Mouse (Mus musculus): Measurements from ENCODE around the gene Tulp2.
"Not testable (repeated sequence)": the region's sequence is repeated elsewhere in the genome, so short reads cannot be mapped to it uniquely, and the experiment has no call there.

The Tulp2 gene

GRCm38 (mm10) chr7:45486761-45487415, 5.2 kb downstream of the Tulp2 start, which contains the start of gene Gm45808:
Gene Gm45808, minus strand, starts transcription at chr7:45486811.
- DNase-seq (ENCODE audit: low read depth, low spot score), result no peak

- DNase-seq (ENCODE audit: low read depth, low spot score), result no peak
These were observed 6.2 kb downstream of the Tulp2 start for GRCm38 (mm10) chr7:45487861-45488292.

- no peak for DNase-seq (ENCODE audit: low read depth, low spot score)
These were observed 6.9 kb downstream of the Tulp2 start, which contains the start of gene Dhdh for GRCm38 (mm10) chr7:45488293-45489204. Gene Dhdh, minus strand, starts transcription at chr7:45488805.

DNA sequence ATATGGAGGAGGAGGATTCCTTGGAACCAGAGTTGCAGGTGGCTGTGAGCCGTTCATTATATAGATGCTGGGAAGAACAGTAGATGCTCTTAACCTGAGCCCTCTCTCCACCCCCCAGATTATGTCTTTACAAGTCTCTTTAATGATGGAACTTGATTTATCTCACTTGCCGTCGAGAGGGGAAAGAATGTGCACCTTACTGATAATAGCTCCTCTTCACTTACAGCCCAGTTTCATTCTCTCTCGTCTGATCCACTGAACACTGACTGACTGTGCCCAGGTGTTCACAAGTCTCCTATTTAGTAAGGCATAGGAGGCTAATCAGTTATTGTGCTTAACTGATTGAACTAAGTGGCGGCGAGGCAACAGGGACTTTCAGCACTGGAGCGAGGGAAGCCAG, 7.9 kb downstream of the Tulp2 start:
- no peak for DNase-seq (ENCODE audit: low read depth, low spot score)

GRCm38 (mm10) chr7:45490822-45491221, 9.1 kb downstream of the Tulp2 start:
- no peak for DNase-seq (ENCODE audit: low read depth, low spot score)

DNA sequence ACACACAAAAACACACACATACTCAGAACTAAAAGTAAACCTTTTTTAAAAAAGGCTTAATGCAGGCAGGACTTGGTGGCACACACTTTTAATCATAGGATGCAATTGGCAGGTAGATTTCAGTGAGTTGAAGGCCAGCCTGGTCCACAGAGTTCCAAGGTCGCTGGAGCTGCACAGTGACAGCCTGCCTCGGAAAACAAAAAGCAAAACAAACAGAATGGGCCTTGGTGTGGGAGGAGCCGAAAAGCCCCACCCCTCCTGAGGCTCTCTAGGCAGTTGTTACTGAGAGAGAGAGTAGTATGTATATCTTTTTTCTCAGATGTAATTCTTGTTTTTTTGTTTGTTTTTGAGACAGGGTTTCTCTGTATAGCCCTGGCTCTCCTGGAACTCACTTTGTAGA, 9.6 kb downstream of the Tulp2 start:
- no peak for DNase-seq (ENCODE audit: low read depth, low spot score)

DNA sequence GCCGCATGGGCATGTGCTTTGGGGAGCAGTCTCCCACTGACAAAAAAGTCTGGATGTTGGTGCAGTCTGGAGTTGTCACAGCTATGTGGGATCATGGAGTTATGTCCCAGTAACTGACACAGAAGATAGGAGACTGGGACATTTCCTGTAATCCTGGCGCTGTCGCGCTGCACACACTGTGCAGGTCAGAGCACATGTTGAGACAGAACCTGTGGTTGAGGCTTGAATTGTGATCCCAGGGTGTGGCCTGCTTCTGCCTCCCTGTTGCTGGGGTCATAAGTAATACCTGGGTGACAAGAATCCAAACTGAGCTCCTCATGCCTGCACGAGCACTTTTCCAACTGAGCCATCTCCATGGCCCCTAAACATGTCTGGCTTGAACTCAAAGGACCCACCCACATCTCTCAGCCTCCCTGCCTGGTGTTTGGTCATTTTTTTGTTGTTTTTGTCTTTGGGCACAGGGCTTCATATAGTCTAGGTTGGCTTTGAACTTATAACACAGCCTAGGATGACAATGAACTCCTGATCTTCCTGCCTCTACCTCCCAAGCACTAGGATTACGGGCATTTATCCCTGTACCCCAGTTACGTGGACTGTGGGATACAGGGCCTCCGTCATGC, 10.7 kb downstream of the Tulp2 start:
- DNase-seq (ENCODE audit: low read depth, low spot score), result no peak

- DNase-seq (ENCODE audit: low read depth, low spot score), result no peak
These were observed 11.3 kb downstream of the Tulp2 start for GRCm38 (mm10) chr7:45492951-45493350.

DNA sequence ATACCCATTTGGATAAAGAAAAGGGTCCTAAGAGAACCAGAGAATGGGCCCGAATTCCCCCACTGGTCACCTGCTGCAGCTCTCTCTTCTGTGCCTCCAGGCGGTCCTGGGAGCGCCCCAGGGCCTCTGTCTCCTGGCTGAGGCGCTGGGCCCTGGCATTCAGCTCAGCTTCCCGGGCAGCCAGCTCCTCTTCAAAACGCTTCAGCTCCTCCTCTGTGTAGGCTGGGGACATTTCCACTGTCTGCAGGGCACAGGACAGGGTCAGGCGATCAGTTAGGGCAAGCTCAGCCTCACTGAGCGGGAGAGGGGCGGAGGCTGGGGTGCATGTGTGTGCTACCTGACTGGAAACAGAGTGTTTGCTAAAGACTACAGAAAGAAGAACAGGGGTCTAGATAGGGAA, 12.9 kb downstream of the Tulp2 start:
- no peak for DNase-seq (ENCODE audit: low read depth, low spot score)

DNA sequence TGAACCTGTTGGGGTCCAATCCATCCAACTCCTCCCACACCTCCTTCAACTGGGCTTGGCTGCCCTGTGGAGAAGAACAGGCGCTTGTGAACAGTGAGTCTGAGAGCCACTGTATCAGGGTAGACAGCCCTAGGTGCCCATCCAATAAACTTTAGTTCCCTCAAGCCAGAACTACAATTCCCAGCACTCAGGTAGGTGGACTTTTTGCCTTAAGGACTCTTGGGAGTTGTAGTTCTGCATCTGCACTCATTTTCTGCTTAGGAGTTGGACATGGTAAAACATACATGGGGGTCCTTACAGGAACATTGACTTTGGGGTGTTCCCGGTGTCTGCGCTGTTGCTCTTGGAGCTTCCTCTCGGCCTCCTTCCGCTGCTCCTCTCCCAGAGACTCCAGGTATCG, 16.8 kb downstream of the Tulp2 start:
- DNase-seq (ENCODE audit: low read depth, low spot score), result no peak

GRCm38 (mm10) chr7:45507583-45507982, 25.9 kb downstream of the Tulp2 start:
- DNase-seq (ENCODE audit: low read depth, low spot score), result no peak

GRCm38 (mm10) chr7:45508561-45508960, 26.9 kb downstream of the Tulp2 start:
- DNase-seq (ENCODE audit: low read depth, low spot score), result no peak

DNA sequence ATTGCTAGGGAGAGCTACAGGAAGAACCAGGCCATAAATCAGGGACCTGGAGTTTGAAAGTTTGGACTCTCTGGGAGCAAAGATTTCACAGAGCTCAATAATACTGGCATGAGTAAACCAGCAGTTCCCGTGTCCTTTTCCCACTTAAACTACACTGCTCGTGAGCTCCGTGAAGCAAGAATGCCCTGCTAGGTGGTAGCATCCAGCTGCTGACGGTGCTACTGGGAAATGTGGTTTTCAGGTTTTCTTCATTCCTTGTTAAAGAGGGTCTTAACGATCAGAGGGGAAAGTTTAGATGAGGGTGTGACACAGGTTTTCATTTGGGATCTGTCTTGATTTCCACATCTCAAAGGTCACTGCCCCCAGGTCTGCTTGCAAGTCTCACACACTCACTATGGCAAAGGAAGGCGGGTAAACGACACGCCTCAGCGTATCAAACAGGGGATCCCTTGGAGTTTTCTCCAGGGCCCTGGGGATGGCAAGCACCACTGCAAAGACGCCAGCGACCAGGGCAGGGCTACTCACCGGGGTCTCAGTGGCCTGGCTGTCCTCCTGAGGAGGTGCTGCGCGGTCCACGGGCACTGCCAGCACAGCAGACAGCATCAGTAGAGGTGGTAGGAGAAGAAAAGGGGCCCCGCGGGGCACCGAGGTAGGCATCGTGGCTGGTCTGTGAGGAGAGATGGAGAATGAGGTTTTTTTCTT, 27.7 kb downstream of the Tulp2 start:
- DNase-seq (ENCODE audit: low read depth, low spot score), result no peak

GRCm38 (mm10) chr7:45509912-45510787, 28.5 kb downstream of the Tulp2 start, which contains the start of gene Nucb1:
Gene Nucb1, minus strand, starts transcription at chr7:45510406.
- DNase-seq (ENCODE audit: low read depth, low spot score), result peak; percentile 79

DNA sequence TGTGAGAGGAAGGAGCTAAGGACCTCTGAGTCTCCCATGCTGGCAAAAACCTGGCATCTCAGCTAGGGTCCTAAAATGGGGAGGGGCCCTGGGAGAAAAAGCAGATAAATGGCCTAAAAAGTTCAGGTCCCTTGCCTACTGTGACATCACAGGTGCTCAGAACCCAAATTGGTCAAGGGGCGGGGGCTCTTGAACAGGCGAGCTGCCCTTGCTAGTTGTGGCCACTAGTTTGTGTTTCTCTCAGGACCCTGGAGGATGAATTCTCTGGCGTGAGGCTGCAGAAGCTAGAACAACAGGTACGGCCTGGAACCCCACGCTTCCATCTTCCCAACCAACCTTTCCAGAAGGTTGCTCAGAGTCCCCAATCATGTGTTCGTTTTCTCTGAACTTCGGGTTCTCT, 32.7 kb downstream of the Tulp2 start:
- no peak for DNase-seq (ENCODE audit: low read depth, low spot score)

- DNase-seq (ENCODE audit: low read depth, low spot score), result peak; percentile 62
These were observed 33.8 kb downstream of the Tulp2 start for GRCm38 (mm10) chr7:45515436-45515835.

DNA sequence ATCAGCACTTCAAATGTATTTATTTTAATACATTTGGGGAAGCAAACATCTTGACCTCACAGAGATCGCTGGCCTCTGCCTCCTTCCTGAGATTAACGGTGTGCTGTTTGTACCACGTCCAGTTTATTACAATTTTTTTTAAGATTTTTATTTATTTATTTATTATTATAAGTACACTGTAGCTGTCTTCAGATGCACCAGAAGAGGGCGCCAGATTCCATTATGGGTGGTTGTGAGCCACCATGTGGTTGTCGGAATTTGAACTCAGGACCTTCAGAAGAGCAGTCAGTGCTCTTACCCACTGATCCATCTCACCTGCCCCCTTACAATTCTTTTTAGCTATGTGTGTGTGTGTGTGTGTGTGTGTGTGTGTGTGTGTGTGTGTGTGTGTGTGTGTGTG, 35.2 kb downstream of the Tulp2 start:
- not testable (repeated sequence) for DNase-seq (ENCODE audit: low read depth, low spot score)

DNA sequence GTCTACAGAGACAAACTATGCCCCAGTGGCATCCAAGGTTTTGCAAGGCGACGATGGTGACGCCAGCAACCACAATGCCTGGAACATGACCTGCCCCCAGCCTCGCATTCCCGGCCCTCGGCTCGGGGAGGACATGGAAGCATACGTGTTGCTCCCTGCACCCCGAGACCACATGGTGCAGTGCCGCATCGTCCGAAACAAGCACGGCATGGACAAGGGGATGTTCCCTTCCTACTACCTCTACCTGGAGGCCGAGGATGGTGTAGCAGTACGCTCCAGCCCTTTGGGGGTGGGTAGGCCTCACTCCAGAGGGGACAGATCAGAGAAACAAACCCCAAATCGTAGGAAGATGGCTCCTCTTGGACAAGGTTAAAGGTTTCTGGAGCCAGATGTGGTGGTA, 36.9 kb downstream of the Tulp2 start:
- DNase-seq (ENCODE audit: low read depth, low spot score), result no peak

DNA sequence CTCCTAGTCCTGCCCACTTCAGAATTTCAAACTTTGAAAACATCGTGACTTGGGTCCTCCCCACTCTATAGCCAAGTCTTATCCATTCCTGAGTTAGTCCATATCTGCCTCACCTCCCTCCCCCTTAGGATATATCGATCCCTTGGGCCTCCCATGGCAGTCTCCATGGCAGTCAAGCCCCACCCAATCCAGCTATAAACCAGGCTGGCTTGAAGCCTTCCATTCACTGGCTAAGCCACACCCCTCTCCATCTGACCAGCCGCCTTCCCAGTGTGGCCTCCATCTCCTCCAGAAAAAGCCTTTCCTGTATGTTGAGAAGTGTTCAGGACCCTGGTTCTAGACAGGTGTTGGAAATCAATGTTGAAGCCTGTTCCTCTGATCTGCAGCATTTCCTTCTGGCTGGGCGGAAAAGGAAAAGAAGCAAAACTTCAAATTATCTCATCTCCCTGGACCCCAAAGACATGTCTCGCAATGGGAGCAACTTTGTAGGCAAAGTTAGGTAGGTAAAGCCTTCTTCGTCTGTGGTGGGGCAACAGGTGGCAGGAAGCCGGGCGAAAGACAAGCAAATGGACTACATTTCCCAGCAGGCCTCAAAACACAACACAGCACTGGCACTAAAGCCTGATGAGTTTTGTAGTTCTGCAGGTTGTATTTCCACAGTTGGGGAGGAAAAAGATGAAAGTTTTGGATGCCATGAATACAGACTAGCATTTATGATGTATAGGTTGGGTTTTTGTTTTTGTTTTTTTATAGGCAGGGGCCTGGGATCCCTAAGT, 37.9 kb downstream of the Tulp2 start:
- no peak for DNase-seq (ENCODE audit: low read depth, low spot score)

GRCm38 (mm10) chr7:45520605-45521004, 38.9 kb downstream of the Tulp2 start:
- DNase-seq (ENCODE audit: low read depth, low spot score), result no peak

Measured in WW6 (cell line).